Mouse (Mus musculus): ENCODE measurements around the gene Ffar2. TPM values are rescaled to one million over a fixed set of nuclear protein-coding genes. Genes with fewer than 3 reads are reported as not detected.
"Not testable (repeated sequence)": the region's sequence is repeated elsewhere in the genome, so short reads cannot be mapped to it uniquely, and the experiment has no call there.

The Ffar2 gene
- polyA plus RNA-seq, 1 experiment from 2014 or later = 0.08 TPM

DNA sequence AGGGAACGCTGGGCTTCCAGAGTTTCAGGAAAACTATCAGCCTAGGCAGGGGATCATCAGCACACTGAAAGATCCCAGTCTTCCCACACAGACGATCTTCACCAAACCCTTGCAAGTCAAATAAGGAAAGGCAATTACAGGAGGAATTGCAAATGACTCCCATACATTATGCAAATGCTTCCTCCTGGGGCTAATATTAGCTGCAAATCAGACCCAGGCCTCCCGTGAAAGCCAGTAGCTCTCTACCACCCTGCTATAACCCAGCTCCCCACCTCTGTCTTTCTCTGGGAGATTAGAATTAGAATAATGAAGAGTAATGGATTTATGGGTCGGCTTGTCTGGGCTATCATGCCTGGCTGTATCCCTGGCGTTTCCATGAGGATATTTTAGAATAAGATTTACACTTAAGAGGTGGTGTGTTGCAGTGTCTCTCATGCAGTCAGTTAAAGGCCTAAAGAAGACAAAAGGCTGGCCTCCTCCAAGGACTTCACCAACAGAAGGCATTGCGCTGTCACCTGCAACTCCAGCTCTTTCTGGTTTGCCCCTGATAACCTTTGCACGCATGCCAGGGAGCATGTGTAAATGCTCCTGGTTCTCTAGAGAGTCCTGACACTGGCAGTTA is 21.2 kb upstream of the Ffar2 start:
- Histone ChIP-seq H3K4me2 (replicated peaks) (no peak overlapping the region), H3K4me1 (peaks cover 20% of the 10 kb centered on the region), H3K9ac (no peak overlapping the region), H3K27ac (0 out of 2 replicates have a peak overlapping the region, but pooled peaks have one; percentile 20), H3K36me3 (no peaks in the 10 kb centered on the region), H3K9me3 (no peaks in the 10 kb centered on the region), H3K27me3 (replicated peaks) (no peaks in the 10 kb centered on the region), H3K4me3 (no peak overlapping the region)
- WGBS = 19% methylated on average over 7 of the region's 7 CpGs
- peak; percentile 83 for ATAC-seq (ENCODE audit: low FRiP score, low read depth)

DNA sequence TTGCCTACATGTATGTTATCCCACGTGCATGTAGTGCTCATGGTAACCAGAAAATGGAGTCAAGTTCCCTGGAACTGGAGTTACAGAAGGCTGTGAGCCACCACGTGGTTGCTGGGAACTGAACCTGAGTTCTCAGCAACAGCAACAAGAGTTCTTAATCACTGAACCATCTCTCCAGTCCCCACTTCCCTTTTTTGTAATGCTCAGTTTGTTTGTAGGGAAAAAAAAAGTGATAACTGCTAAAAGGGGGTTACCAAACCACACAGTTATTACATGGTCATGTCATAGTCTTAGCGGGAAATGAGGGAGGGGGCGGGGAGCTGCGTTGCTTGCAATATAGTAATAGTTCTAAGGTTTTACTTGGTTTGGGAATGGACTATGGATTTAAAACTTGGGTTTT is 18.5 kb upstream of the Ffar2 start:
- no peaks in the 10 kb centered on the region for H3K27me3 ChIP-seq (replicated peaks)
- no peak overlapping the region for H3K4me3 ChIP-seq
- H3K27ac ChIP-seq = no peak overlapping the region
- 91% methylated on average over 5 of the region's 5 CpGs for WGBS
- H3K9me3 ChIP-seq = no peaks in the 10 kb centered on the region
- no peaks in the 10 kb centered on the region for H3K36me3 ChIP-seq
- H3K4me2 ChIP-seq (replicated peaks) = no peak overlapping the region
- H3K9ac ChIP-seq = no peak overlapping the region
- ATAC-seq (ENCODE audit: low FRiP score, low read depth) = no peak
- peaks cover 20% of the 10 kb centered on the region for H3K4me1 ChIP-seq

DNA sequence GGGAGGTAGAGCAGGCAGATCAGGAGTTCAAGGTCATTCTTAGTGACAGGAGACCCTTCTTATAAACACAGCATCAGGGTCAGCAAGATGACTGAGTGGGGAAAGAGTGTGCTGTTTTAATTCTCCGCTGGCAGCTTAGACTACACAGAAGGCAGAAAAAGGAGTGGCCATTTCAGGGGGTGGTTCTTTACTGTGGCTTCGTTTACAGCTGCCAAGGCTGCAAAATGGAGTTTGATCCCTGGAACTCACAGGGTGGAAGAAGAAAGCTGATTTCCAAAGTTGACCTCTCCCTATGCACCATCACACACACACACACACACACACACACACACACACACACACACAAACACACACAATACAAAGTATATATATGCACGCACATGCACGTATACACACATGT is 17.8 kb upstream of the Ffar2 start:
- WGBS = 85% methylated on average over 4 of the region's 4 CpGs
- Histone ChIP-seq H3K4me2 (replicated peaks) (no peak overlapping the region), H3K27me3 (replicated peaks) (no peaks in the 10 kb centered on the region), H3K27ac (no peak overlapping the region), H3K9me3 (no peaks in the 10 kb centered on the region), H3K4me1 (peaks cover 20% of the 10 kb centered on the region), H3K9ac (no peak overlapping the region), H3K36me3 (no peaks in the 10 kb centered on the region), H3K4me3 (no peak overlapping the region)
- no peak for ATAC-seq (ENCODE audit: low FRiP score, low read depth)

DNA sequence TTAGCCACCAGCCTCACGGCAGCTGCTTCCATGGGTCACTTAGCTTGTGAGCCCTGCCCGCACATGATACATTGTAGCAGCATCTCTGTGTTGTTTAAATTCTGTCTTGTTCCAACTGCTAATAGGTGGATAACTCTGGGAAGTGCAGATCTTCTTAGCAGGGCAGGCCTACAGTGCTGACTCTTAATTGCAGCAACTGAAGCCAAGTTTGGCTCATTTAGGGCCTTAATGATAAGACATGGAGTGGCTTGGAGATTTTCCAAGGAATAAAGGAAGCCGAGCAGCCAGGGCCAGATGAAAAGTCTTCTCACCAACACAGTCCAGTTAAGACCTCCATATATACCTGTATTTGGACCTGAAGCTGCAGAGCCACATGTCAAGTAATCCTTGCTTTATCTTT is 16.7 kb upstream of the Ffar2 start:
- WGBS = 77% methylated on average over 3 of the region's 3 CpGs
- Histone ChIP-seq H3K36me3 (no peaks in the 10 kb centered on the region), H3K4me3 (no peak overlapping the region), H3K9me3 (0 out of 2 replicates have a peak, but pooled peaks cover 2% of the 10 kb centered on the region), H3K9ac (no peak overlapping the region), H3K4me2 (replicated peaks) (no peak overlapping the region), H3K27ac (no peak overlapping the region), H3K27me3 (replicated peaks) (no peaks in the 10 kb centered on the region), H3K4me1 (peaks cover 19% of the 10 kb centered on the region)
- no peak for ATAC-seq (ENCODE audit: low FRiP score, low read depth)

- H3K9me3 ChIP-seq = 0 out of 2 replicates have a peak, but pooled peaks cover 3% of the 10 kb centered on the region
- no peaks in the 10 kb centered on the region for H3K36me3 ChIP-seq
- H3K4me2 ChIP-seq (replicated peaks) = no peak overlapping the region
- no peaks in the 10 kb centered on the region for H3K4me1 ChIP-seq
- ATAC-seq (ENCODE audit: low FRiP score, low read depth) = no peak
- H3K27me3 ChIP-seq (replicated peaks) = no peaks in the 10 kb centered on the region
- H3K27ac ChIP-seq = no peak overlapping the region
- no peak overlapping the region for H3K9ac ChIP-seq
- H3K4me3 ChIP-seq = no peak overlapping the region
Measured at GRCm38 (mm10) chr7:30837277-30837676, 13.7 kb upstream of the Ffar2 start.

- not testable (repeated sequence) for H3K4me2 ChIP-seq (replicated peaks); H3K36me3 ChIP-seq; ATAC-seq (ENCODE audit: low FRiP score, low read depth); H3K9ac ChIP-seq; H3K27me3 ChIP-seq (replicated peaks); H3K9me3 ChIP-seq; H3K27ac ChIP-seq; H3K4me1 ChIP-seq; H3K4me3 ChIP-seq
- 59% methylated on average over 8 of the region's 11 CpGs for WGBS
Measured at GRCm38 (mm10) chr7:30832684-30833083, 9.1 kb upstream of the Ffar2 start.

- H3K27ac ChIP-seq = no peak overlapping the region
- H3K9ac ChIP-seq = no peak overlapping the region
- no peaks in the 10 kb centered on the region for H3K36me3 ChIP-seq
- no peaks in the 10 kb centered on the region for H3K27me3 ChIP-seq (replicated peaks)
- 68% methylated on average over 17 of the region's 17 CpGs for WGBS
- no peak for ATAC-seq (ENCODE audit: low FRiP score, low read depth)
- H3K9me3 ChIP-seq = 0 out of 2 replicates have a peak, but pooled peaks cover 3% of the 10 kb centered on the region
- H3K4me3 ChIP-seq = no peak overlapping the region
- H3K4me2 ChIP-seq (replicated peaks) = no peak overlapping the region
- H3K4me1 ChIP-seq = no peaks in the 10 kb centered on the region
Measured at GRCm38 (mm10) chr7:30832261-30832660, 8.7 kb upstream of the Ffar2 start.

GRCm38 (mm10) chr7:30829428-30829827 is 5.9 kb upstream of the Ffar2 start:
- H3K27me3 ChIP-seq (replicated peaks) = no peaks in the 10 kb centered on the region
- no peak for ATAC-seq (ENCODE audit: low FRiP score, low read depth)
- H3K4me1 ChIP-seq = no peaks in the 10 kb centered on the region
- H3K9ac ChIP-seq = no peak overlapping the region
- H3K9me3 ChIP-seq = no peaks in the 10 kb centered on the region
- WGBS = 70% methylated on average over 3 of the region's 3 CpGs
- H3K4me3 ChIP-seq = no peak overlapping the region
- H3K27ac ChIP-seq = no peak overlapping the region
- H3K36me3 ChIP-seq = no peaks in the 10 kb centered on the region
- H3K4me2 ChIP-seq (replicated peaks) = no peak overlapping the region

DNA sequence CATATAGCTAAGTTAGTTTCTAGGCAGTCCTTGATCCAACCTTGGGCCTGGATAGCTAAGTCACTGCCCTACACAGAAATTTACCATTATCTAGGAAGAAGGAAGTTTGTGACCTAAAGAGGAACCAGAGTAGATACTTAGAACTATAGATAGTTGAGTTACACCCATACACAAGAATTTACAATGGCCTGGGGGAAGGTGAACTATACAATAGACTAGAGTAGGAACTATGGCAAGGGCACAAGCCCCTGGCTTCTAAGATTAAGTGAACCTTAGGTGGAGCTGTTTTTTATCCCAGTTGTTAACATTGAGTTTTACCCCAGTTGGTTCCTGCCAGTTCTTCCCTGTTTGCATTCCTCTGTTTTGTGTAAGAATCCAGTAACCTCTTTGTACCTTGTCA is 5.3 kb upstream of the Ffar2 start:
- not testable (repeated sequence) for H3K27ac ChIP-seq; ATAC-seq (ENCODE audit: low FRiP score, low read depth); H3K9ac ChIP-seq; H3K4me1 ChIP-seq; H3K36me3 ChIP-seq; H3K4me3 ChIP-seq; H3K27me3 ChIP-seq (replicated peaks); H3K9me3 ChIP-seq; H3K4me2 ChIP-seq (replicated peaks)

DNA sequence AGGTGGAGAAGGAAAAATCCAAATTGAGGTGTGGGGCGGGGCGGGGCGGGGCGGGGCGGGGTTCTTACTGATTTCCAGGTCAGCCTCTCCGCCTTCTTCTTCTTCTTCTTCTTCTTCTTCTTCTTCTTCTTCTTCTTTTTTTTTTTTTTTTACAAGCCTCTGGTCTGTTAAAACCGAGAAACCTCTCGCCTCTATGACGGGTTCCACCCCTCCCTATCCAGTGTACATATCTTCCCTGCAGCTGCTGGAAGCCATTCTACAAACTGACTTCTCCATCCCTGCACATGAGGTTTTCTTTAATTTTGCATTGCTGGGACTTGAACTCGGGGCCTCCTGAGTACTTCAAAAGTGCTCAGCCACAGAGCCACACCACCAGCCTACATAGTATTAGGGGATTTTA is 3.1 kb upstream of the Ffar2 start:
- 94% methylated on average over 10 of the region's 10 CpGs for WGBS

DNA sequence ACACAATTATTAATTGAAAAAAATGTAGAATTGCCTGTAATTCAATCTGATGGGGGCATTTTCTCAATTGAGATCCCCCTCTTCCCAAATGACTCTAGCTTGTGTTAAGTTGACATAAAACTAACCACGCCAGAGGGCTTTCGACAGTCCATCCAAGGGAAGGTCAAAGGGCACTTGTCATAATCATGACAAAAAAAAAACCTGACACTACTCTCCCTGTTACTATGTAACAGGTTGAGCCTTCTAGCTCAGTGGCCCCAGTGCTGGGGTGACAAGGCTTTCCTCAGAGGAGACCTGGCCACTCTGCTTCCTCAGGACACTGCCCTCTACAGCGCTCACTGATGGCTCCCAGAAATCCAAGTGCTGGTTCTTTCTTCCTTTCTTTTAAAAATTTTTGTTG is 731 bp upstream of the Ffar2 start:
- no peak overlapping the region for H3K4me2 ChIP-seq (replicated peaks)
- ATAC-seq (ENCODE audit: low FRiP score, low read depth) = no peak
- no peaks in the 10 kb centered on the region for H3K36me3 ChIP-seq
- no peak overlapping the region for H3K4me3 ChIP-seq
- H3K27ac ChIP-seq = no peak overlapping the region
- no peaks in the 10 kb centered on the region for H3K9me3 ChIP-seq
- no peaks in the 10 kb centered on the region for H3K4me1 ChIP-seq
- H3K27me3 ChIP-seq (replicated peaks) = no peaks in the 10 kb centered on the region
- WGBS = 93% methylated on average over 3 of the region's 3 CpGs
- H3K9ac ChIP-seq = no peak overlapping the region

More for the DNA sequence above, 3.1 kb upstream of the Ffar2 start:
- Histone ChIP-seq H3K36me3 (no peaks in the 10 kb centered on the region), H3K27ac (no peak overlapping the region), H3K4me3 (no peak overlapping the region), H3K9ac (no peak overlapping the region), H3K4me1 (no peaks in the 10 kb centered on the region), H3K4me2 (replicated peaks) (no peak overlapping the region), H3K9me3 (no peaks in the 10 kb centered on the region), H3K27me3 (replicated peaks) (no peaks in the 10 kb centered on the region)
- no peak for ATAC-seq (ENCODE audit: low FRiP score, low read depth)

DNA sequence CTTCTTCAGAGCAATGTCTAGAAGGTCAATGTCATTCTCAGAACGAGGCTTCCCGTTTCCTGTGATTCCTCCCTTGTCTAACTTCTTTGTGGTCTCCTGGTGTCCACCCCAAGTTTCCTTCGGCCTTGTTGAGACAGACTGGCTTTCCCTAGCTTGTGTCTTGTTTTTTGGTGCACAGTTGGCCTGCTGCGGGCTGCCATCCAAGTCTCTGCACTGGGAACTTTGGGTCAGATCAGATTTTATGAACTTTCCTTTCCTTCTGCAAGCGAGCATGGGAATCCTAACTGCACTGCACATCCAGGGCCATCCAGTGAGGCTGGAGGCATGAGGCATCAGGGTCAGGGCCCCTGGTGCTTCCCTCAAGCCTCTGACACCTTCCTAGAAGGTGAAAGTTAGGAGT is 2.0 kb downstream of the Ffar2 start:
- ATAC-seq (ENCODE audit: low FRiP score, low read depth) = no peak
- WGBS = 74% methylated on average over 5 of the region's 5 CpGs
- no peak overlapping the region for H3K4me3 ChIP-seq
- no peaks in the 10 kb centered on the region for H3K27me3 ChIP-seq (replicated peaks)
- no peak overlapping the region for H3K9ac ChIP-seq
- no peak overlapping the region for H3K4me2 ChIP-seq (replicated peaks)
- no peaks in the 10 kb centered on the region for H3K36me3 ChIP-seq
- H3K27ac ChIP-seq = no peak overlapping the region
- no peaks in the 10 kb centered on the region for H3K9me3 ChIP-seq
- no peaks in the 10 kb centered on the region for H3K4me1 ChIP-seq

DNA sequence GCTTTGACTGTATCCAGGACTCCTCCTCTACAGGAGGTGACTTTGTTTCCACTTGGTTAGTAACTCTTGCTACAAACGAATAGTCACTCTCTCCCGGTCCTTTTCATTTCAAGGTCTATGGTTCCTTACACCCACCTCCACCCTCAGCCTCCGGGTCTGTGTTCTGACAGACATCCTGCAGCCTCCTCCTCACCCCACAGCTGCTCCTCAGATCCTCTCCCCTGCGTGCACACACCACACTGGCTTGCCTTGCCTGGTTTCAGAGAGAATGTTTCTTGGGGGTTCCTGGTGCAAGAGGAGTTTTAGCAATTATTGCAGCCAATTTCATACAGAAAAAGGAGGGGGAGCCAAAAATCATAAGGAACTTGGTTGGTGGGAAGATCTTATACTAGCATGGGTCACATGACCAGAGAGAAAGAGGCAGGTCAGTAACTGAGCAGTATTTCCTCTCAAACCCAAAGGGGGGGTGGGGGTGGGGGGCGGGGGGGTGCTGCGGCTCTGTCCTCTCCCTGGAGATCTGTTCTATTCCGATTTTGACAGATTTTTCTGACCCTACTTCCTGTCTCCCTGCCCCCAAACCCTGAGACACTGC is 2.6 kb downstream of the Ffar2 start:
- Histone ChIP-seq H3K9me3 (no peaks in the 10 kb centered on the region), H3K27ac (no peak overlapping the region), H3K4me2 (replicated peaks) (no peak overlapping the region), H3K36me3 (no peaks in the 10 kb centered on the region), H3K9ac (no peak overlapping the region), H3K27me3 (replicated peaks) (no peaks in the 10 kb centered on the region), H3K4me3 (no peak overlapping the region), H3K4me1 (no peaks in the 10 kb centered on the region)
- 74% methylated on average over 7 of the region's 7 CpGs for WGBS
- ATAC-seq (ENCODE audit: low FRiP score, low read depth) = no peak
